ENCODE assay signal across 8 mouse cellular contexts in genomic region chr14:44981490-44981889, GRCm38 (mm10). TPM values are rescaled to one million over a fixed set of nuclear protein-coding genes. Genes with fewer than 3 reads are reported as not detected.
DNase-seq lines count a peak whose midpoint lies in the region.

No protein-coding gene starts in this region.

- DNase-seq in heart, adult 18-20 months = peak; percentile 50 to 77
- no peak for DNase-seq in heart, adult 11 months
- DNase-seq in right cerebral cortex, adult 18-20 months = peak; percentile 18
- no peak for DNase-seq in right cerebral cortex, postnatal 36 days (ENCODE audit: low spot score in 2 of 2)
- peak; percentile 68 for DNase-seq in brain, adult 2 months (ENCODE audit: low read depth, low spot score)
- peak; percentile 50 to 76 for DNase-seq in kidney, postnatal 25 days
- peak; percentile 58 for DNase-seq in ovary, postnatal 14 days (ENCODE audit: low spot score)
- no peak for DNase-seq in frontal cortex, postnatal 10 days (ENCODE audit: low spot score in 2 of 2)

RNA-seq across cellular contexts. Expression of gene Ptger2, which starts 6.5 kb away (rescaled TPM):
- total RNA-seq in heart, adult 18-20 months (2021) = under 1 TPM; 0.17 to 0.33 TPM

Comparison
In these comparisons a context has a peak if more than half of its experiments do, and no peak if none do; other contexts are left out.
1. DNase-seq: peak in heart, adult 18-20 months (2 of 2), right cerebral cortex, adult 18-20 months (single experiment), brain, adult 2 months (single experiment), kidney, postnatal 25 days (2 of 2) and ovary, postnatal 14 days (single experiment); none in heart, adult 11 months (single experiment), right cerebral cortex, postnatal 36 days (0 of 2) and frontal cortex, postnatal 10 days (0 of 2).